Mouse (Mus musculus) heart, embryonic 14.5 days (tissue): Measurements from ENCODE around the gene Fmnl2. TPM values are rescaled to one million over a fixed set of nuclear protein-coding genes. Genes with fewer than 3 reads are reported as not detected.

ENCODE experiments used
- ATAC-seq: fragments of 200-750 bp; cut with Nextera tagmentation; 2 replicates; pipeline ENCODE4 v1.8.0; 2017; ENCODE audit warnings: low read depth, moderate TSS enrichment; ENCODE audit not compliant: insufficient number of reproducible peaks, insufficient read depth, low FRiP score
- H3K27ac ChIP-seq, 2 experiments: fragments of 200-500 bp in 1 of 2; fragments of 300-500 bp in 1 of 2; sonication (generic) in 1 of 2; replicated peaks in 1 of 2; 2 replicates each; pipeline ENCODE4 v1.5.1; 2012 to 2014; ENCODE audit warnings: low read depth in 2 of 2, low read length in 2 of 2, control low read depth in 1 of 2, mild to moderate bottlenecking in 1 of 2, mixed read lengths in 1 of 2; ENCODE audit not compliant: control insufficient read depth in 1 of 2, insufficient read depth in 1 of 2
- H3K27me3 ChIP-seq: fragments of 300-500 bp; sonication (generic); 2 replicates; pipeline ENCODE4 v1.6.1; 2014; ENCODE audit warnings: mild to moderate bottlenecking, low read length, control low read depth; ENCODE audit not compliant: control insufficient read depth, insufficient read depth
- H3K36me3 ChIP-seq: fragments of 300-500 bp; sonication (generic); 2 replicates; pipeline ENCODE4 v1.6.1; 2014; ENCODE audit warnings: mild to moderate bottlenecking, control low read depth, low read length, mixed read lengths; ENCODE audit not compliant: control insufficient read depth, insufficient read depth
- H3K4me1 ChIP-seq, 2 experiments: fragments of 200-500 bp in 1 of 2; fragments of 300-500 bp in 1 of 2; sonication (generic) in 1 of 2; 2 replicates each; pipeline ENCODE4 v1.6.1; 2012 to 2014; ENCODE audit warnings: low read length in 2 of 2, control low read depth in 1 of 2, mixed read lengths in 1 of 2; ENCODE audit not compliant: control insufficient read depth in 2 of 2, insufficient read depth in 2 of 2
- H3K4me2 ChIP-seq: fragments of 300-500 bp; sonication (generic); 2 replicates; pipeline ENCODE4 v1.6.1; 2014; ENCODE audit warnings: mild to moderate bottlenecking, low read length
- H3K4me3 ChIP-seq, 2 experiments: fragments of 200-500 bp in 1 of 2; fragments of 300-500 bp in 1 of 2; sonication (generic) in 1 of 2; 2 replicates each; pipeline ENCODE4 v1.5.1; 2012 to 2014; ENCODE audit warnings: low read length in 2 of 2, mild to moderate bottlenecking in 2 of 2, control low read depth in 1 of 2, low read depth in 1 of 2, moderate library complexity in 1 of 2; ENCODE audit not compliant: control insufficient read depth in 1 of 2, insufficient read depth in 1 of 2
- H3K9ac ChIP-seq: fragments of 300-500 bp; sonication (generic); 2 replicates; pipeline ENCODE4 v1.6.1; 2014; ENCODE audit warnings: mild to moderate bottlenecking, low read length
- H3K9me3 ChIP-seq: fragments of 300-500 bp; sonication (generic); 2 replicates; pipeline ENCODE4 v1.6.1; 2016; ENCODE audit warnings: low read length, control low read depth; ENCODE audit not compliant: control insufficient read depth
- WGBS: fragments of 180-500 bp; shearing (Covaris S2); extraction: QIAGEN DNeasy Blood & Tissue Kit; methylation state at CpG from one replicate; pipeline ENCODE4 v1.1.7; 2014; 5-methylcytosine and 5-hydroxymethylcytosine counted together
- polyA plus RNA-seq: library from polyadenylated mRNA; unstranded; fragments of >200 nt; fragmentation: Nextera tagmentation; extraction: Ambion mirVana; gene quantifications from 2 replicates; pipeline ENCODE4 v1.2.1, GENCODE M21; 2014

Fmnl2 gene
- 1.1 and 1.7 TPM in 2 replicates for polyA plus RNA-seq

DNA sequence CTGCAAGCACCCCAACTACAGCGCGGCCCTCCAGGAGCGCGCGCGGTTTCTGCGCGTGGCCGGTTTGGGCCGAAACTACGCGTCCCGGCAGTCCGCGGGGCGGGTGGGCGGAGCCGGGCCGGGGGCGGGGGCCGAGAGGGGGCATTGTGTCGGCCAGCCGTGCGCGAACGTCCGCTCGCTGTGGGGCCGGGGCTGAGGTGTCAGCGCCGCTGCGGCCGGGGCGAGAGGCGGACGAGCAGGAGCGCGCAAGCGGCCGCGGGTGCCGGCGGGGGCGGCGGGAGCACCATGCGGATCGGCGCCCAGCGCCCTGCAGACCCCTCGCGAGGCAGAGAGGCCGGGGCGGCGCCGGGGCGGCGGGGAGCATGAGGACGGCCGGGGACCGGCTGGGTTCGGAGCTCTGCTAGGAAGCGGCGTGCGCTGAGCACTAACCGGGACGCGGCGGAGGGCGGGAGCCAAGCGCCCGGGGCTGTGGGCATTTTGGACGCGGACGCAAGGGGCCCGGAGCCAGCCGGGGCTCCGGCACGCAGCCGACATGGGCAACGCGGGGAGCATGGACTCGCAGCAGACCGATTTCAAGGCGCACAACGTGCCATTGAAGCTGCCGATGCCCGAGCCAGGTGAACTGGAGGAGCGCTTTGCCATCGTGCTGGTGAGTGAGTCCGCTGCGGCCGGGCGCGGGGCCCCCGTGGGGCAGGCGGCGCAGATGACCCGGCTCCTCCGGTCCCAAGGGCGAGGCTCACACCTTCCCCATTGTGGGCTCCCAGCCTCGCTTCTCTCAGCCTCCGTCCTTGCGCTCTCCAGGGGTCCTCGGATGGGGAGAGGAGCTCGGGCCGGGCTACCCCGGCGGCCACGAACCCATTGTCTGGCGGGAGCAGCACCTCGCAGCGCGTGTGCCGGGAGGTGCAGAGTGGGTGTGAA, at the start of gene Fmnl2:
Gene Fmnl2, plus strand, starts transcription at position 250 of the 918 bp plus-strand sequence.
- Histone ChIP-seq H3K4me3 (peak within 1 kb of the TSS; percentile 89 to 94), H3K9me3 (no peaks in the 10 kb centered on the region), H3K4me1 (peaks cover 0 to 4% of the 10 kb centered on the region in 2 experiments; a peak in 2 of 4 replicates), H3K36me3 (no peaks in the 10 kb centered on the region), H3K27me3 (0 out of 2 replicates have a peak, but pooled peaks cover 3% of the 10 kb centered on the region), H3K9ac (peak within 1 kb of the TSS; percentile 84), H3K27ac (peak within 1 kb of the TSS in 1 of 2 experiments; percentile 53; a peak in 2 of 4 replicates), H3K4me2 (peak within 1 kb of the TSS; percentile 97)
- under 1% methylated on average over 111 of the region's 114 CpGs for WGBS
- peak; percentile 89 for ATAC-seq

DNA sequence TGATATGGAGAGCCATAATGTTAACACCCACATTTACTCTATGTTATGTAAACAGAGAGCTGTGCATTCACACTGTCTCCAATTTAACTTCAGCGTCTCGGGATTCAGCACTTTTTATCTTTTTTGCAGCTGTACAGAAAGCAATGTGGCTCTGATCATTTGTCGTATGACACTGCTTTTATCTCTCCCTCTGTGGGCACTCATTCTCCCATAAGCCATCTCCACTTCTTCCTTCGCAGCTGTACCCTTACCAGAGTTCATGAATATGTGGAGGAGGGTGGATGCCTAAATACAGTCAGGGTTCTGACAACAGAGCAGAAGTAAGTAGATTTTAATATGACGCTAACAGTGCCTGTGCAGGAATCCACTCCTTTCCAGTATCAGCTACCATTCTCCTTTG, 47.7 kb upstream of the Fmnl2 start:
- ATAC-seq: no peak
- H3K9ac ChIP-seq: no peak overlapping the region
- no peaks in the 10 kb centered on the region for H3K36me3 ChIP-seq
- no peaks in the 10 kb centered on the region for H3K27me3 ChIP-seq
- H3K27ac ChIP-seq: no peak overlapping the region
- no peaks in the 10 kb centered on the region for H3K4me1 ChIP-seq
- H3K9me3 ChIP-seq: no peaks in the 10 kb centered on the region
- 63% methylated on average over 5 of the region's 5 CpGs for WGBS
- H3K4me3 ChIP-seq: no peak overlapping the region
- H3K4me2 ChIP-seq: no peak overlapping the region

DNA sequence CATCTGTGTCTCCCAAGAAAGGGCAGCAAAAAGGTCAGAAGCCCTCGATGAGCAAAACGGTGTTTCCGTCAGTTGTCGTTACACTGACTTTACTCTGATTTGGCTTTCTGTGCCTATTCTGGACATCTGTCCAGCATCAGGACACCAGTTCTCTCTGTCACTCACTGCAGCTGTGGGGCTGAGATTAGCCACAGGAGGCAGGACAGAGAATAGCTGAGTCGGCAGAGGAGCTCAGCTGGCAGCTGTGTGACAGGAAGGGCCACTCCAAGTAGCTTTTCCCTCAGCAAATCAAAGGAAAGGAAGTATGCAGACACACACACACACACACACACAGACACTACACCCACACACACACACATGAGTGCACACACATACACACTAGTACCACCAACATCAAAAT, 46.0 kb upstream of the Fmnl2 start:
- Histone ChIP-seq H3K4me2 (no peak overlapping the region), H3K27ac (no peak overlapping the region), H3K9ac (no peak overlapping the region), H3K4me1 (no peaks in the 10 kb centered on the region), H3K4me3 (no peak overlapping the region), H3K27me3 (no peaks in the 10 kb centered on the region), H3K9me3 (no peaks in the 10 kb centered on the region), H3K36me3 (no peaks in the 10 kb centered on the region)
- WGBS: 37% methylated on average over 5 of the region's 5 CpGs
- no peak for ATAC-seq

DNA sequence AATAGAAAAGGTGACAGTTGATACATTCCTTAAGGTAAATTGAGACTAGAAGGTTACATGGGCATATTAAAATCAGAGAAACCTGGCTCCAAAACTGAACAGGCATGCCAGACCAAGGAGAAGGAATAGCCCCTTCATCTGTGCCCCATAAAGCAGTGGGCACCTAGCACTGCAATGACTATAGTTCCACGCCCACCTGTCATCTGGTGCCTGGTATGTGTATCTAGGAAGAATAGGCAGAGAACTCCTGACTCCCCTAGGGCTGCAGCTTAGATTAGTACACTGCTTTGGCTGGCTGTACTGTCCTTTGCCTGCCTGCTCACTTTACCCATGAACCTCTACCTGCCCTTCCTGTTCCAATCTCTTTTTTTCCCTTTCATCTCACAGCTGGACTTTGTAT, 40.3 kb upstream of the Fmnl2 start:
- Histone ChIP-seq H3K9ac (no peak overlapping the region), H3K4me3 (no peak overlapping the region), H3K9me3 (no peaks in the 10 kb centered on the region), H3K4me2 (no peak overlapping the region), H3K27ac (no peak overlapping the region), H3K27me3 (no peaks in the 10 kb centered on the region), H3K36me3 (no peaks in the 10 kb centered on the region), H3K4me1 (no peaks in the 10 kb centered on the region)
- ATAC-seq: no peak
- 76% methylated on average over 1 of the region's 1 CpGs for WGBS

DNA sequence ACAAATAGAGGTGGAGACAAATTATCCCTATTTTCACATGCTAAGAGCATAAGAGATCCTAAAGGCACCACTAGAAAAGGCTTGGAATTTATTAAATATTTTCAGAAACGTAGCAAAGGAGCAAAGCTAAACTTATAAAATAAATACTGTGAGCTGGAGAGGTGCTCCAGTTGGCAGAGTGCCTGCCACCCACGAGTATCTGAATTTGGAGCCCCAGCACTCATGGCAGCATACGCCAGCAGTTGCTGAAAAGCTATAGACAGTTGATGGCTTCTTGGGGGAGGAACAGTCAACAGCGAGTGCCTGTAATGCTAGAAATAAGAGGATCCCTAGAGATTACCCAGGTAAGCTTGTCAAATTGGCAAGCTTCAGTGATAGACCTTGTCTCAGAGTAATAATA, 38.7 kb upstream of the Fmnl2 start:
- H3K9me3 ChIP-seq: no peaks in the 10 kb centered on the region
- no peaks in the 10 kb centered on the region for H3K36me3 ChIP-seq
- H3K27ac ChIP-seq: no peak overlapping the region
- no peak overlapping the region for H3K9ac ChIP-seq
- ATAC-seq: no peak
- H3K27me3 ChIP-seq: no peaks in the 10 kb centered on the region
- no peaks in the 10 kb centered on the region for H3K4me1 ChIP-seq
- no peak overlapping the region for H3K4me2 ChIP-seq
- H3K4me3 ChIP-seq: no peak overlapping the region
- 68% methylated on average over 4 of the region's 4 CpGs for WGBS

DNA sequence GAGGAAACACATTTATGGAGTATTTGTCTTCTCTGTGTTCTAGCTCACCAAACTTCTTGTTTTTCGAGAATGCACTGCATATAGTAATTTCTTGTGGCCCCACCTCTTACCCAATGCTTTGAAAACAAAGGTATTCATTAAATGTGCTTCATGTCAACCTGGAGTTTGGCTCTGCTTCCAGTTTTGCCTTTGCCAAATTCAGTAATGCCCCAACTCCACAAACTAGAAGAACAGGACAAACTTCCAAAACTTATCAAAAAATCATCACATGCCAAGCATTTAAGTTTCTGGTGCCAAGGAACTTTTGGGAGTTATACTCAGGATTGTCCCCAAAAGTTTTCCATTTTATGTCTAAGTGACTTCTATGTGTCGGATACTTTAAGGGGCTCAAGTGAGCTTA, 35.4 kb upstream of the Fmnl2 start:
- H3K4me1 ChIP-seq: no peaks in the 10 kb centered on the region
- no peak overlapping the region for H3K27ac ChIP-seq
- H3K36me3 ChIP-seq: no peaks in the 10 kb centered on the region
- H3K27me3 ChIP-seq: no peaks in the 10 kb centered on the region
- 78% methylated on average over 2 of the region's 2 CpGs for WGBS
- H3K9me3 ChIP-seq: no peaks in the 10 kb centered on the region
- H3K4me2 ChIP-seq: no peak overlapping the region
- ATAC-seq: no peak
- H3K9ac ChIP-seq: no peak overlapping the region
- no peak overlapping the region for H3K4me3 ChIP-seq

DNA sequence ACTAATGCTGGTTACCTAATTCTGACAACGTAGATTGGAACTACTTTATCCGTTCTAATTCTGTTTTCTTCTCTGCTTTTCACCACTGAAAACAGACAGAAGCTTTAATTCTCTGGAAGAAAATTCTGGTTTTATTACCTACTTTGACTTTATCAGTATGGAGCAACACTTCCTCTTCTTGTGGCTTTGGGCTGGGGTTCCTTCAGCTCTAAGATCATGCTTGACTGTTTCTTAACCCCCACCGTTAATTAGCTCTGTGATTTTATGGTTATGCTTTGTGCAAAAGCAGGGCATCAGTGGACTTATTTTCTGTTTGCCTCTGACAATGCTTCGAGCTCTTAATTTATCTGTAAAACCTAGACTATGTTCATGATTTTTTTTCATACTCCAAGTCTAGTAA, 29.6 kb upstream of the Fmnl2 start:
- Histone ChIP-seq H3K36me3 (no peaks in the 10 kb centered on the region), H3K27ac (no peak overlapping the region), H3K4me2 (no peak overlapping the region), H3K9me3 (no peaks in the 10 kb centered on the region), H3K9ac (no peak overlapping the region), H3K27me3 (no peaks in the 10 kb centered on the region), H3K4me3 (no peak overlapping the region), H3K4me1 (no peaks in the 10 kb centered on the region)
- 83% methylated on average over 4 of the region's 4 CpGs for WGBS
- ATAC-seq: no peak
